Mouse (Mus musculus): Measurements from ENCODE around the gene Defb13. TPM values are rescaled to one million over a fixed set of nuclear protein-coding genes. Genes with fewer than 3 reads are reported as not detected.

The Defb13 gene
- polyA plus RNA-seq, 1 experiment from 2014 or later, result not detected

DNA sequence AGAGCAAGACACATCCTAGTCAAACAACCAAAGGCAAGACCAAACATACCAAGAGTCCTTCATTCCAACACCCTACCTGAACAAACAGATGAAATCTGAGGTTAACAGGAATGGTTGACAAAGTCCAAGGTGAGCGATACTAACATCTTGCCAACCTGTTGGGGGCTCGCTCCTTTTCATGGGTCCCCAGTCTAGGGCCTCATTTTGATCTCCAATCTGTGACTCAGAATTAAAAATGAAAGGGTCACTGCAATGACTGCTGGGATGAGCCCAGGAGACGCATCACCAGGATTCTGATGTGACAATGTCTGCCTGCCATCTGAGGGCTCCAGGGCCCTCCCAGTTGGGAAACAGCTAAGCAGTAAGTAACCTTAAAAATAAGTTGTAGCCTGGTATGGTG lies 22.9 kb downstream of the Defb13 start, which contains the start of gene Ccdc70:
Gene Ccdc70, plus strand, starts transcription at position 301 of the 400 bp plus-strand sequence.
- Histone ChIP-seq H3K27ac (replicated peaks) (no peak within 1 kb of the TSS), H3K4me3 (no peak within 1 kb of the TSS), H3K36me3 (no peaks in the 10 kb centered on the region), H3K27me3 (no peaks in the 10 kb centered on the region), H3K9me3 (no peaks in the 10 kb centered on the region), H3K4me2 (no peak within 1 kb of the TSS), H3K4me1 (replicated peaks) (no peaks in the 10 kb centered on the region), H3K9ac (no peak within 1 kb of the TSS)
- WGBS, result 91% methylated on average over 3 of the region's 3 CpGs
- ATAC-seq (ENCODE audit: low FRiP score, low read depth), result no peak

DNA sequence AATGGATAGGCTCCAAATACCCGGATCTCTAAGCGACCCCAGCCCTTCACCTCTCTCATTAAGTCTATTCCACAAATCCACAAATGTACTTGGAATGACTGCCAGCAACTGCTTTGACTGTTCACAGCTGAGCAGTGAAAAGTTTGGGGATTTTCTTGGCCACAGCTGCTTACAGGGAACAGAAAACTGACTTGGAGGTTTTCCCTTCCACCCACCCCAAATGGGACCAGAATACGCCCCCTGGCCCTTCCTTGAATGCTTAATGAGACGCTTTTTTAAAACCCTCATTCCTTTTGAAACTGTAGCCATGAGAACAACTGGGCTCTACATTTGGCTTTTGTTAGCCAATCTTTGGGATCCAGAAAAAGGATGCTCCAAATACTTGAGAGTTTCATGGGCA lies 31.6 kb downstream of the Defb13 start:
- Histone ChIP-seq H3K4me1 (replicated peaks) (no peaks in the 10 kb centered on the region), H3K4me2 (no peak overlapping the region), H3K27me3 (no peaks in the 10 kb centered on the region), H3K9me3 (no peaks in the 10 kb centered on the region), H3K36me3 (no peaks in the 10 kb centered on the region), H3K4me3 (no peak overlapping the region), H3K27ac (replicated peaks) (no peak overlapping the region), H3K9ac (no peak overlapping the region)
- WGBS, result 50% methylated on average over 4 of the region's 4 CpGs
- no peak for ATAC-seq (ENCODE audit: low FRiP score, low read depth)

DNA sequence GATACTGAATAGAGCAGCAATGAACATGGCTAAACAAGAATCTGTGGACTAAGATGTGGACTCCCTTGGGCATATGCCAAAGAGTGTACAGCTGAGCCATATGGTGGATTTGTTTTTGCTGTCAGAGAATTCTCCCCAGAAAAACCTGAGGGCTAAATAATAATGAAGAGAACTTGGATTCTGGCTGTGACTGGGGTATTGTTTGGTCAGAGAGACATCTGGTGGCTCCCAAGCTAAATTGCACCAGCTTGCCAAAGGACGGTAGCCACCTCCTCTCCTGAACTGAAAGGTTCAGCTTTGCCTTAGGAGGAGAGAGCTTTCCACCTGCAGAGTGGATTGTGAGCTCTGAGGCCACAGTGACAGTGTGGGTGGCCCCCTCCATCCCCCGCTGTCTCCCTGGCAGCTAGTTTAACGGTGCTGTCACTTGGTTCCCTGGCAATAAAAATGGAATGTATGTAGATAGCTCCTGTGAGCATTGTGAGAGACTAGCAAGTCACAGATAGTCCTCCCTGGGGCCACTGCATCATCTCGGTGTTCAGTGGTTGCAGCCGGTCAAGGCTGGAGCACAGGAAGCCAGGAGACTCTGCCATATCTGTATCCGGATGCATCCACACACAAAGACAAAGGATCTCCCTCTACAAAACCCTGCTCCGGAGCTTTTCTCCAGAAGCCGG lies 35.2 kb downstream of the Defb13 start:
- 50% methylated on average over 8 of the region's 8 CpGs for WGBS
- no peaks in the 10 kb centered on the region for H3K9me3 ChIP-seq
- H3K27me3 ChIP-seq, result no peaks in the 10 kb centered on the region
- H3K4me1 ChIP-seq (replicated peaks), result no peaks in the 10 kb centered on the region
- H3K4me3 ChIP-seq, result no peak overlapping the region
- H3K4me2 ChIP-seq, result no peak overlapping the region
- no peaks in the 10 kb centered on the region for H3K36me3 ChIP-seq
- no peak overlapping the region for H3K9ac ChIP-seq
- peak; percentile 90 for ATAC-seq (ENCODE audit: low FRiP score, low read depth)
- no peak overlapping the region for H3K27ac ChIP-seq (replicated peaks)

DNA sequence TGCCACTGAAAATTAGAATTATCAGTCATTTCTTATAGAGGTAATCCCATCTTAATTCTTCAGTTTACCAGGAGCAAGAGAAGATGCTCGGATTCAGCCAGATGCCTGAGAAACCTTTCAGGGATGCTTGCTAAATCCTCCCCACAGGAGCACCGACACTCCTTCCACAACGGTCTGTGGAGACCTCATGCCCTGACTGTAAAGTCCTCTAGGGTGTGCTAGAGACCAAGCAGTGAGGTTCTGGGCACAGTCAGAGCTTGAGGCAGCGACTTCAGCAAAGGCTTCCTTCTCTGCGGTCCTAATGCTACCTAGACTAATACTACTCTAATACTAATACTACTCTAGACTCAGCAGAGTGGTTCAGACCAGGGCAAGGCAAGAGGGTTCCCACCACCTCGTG lies 45.6 kb downstream of the Defb13 start:
- H3K27me3 ChIP-seq, result no peaks in the 10 kb centered on the region
- no peak overlapping the region for H3K27ac ChIP-seq (replicated peaks)
- no peak overlapping the region for H3K9ac ChIP-seq
- no peaks in the 10 kb centered on the region for H3K4me1 ChIP-seq (replicated peaks)
- H3K9me3 ChIP-seq, result no peaks in the 10 kb centered on the region
- no peak overlapping the region for H3K4me3 ChIP-seq
- WGBS, result 29% methylated on average over 6 of the region's 6 CpGs
- H3K36me3 ChIP-seq, result no peaks in the 10 kb centered on the region
- no peak overlapping the region for H3K4me2 ChIP-seq
- ATAC-seq (ENCODE audit: low FRiP score, low read depth), result peak; percentile 85

DNA sequence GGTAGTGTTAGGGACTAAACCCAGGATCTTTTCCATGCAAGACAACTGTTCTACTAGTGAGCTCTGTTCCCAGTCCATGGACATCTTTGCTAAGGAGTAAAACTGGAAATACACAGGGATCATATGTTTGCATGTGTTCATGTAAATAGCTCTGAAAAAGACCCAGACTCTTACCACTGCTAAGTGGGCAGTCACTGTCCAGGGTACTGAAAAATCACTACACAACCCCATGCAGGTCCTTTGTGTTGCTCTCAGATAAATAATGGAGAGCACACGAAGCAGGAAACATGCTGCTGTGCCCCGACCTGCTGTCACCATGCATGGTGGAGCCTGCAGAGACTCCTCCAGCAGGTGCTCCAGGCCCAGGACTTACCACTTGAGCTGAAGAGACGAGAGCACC lies 48.6 kb downstream of the Defb13 start:
- WGBS, result 50% methylated on average over 3 of the region's 3 CpGs
- no peak for ATAC-seq (ENCODE audit: low FRiP score, low read depth)
- Histone ChIP-seq H3K4me2 (no peak overlapping the region), H3K36me3 (no peaks in the 10 kb centered on the region), H3K9ac (no peak overlapping the region), H3K9me3 (no peaks in the 10 kb centered on the region), H3K27ac (replicated peaks) (no peak overlapping the region), H3K4me1 (replicated peaks) (no peaks in the 10 kb centered on the region), H3K4me3 (no peak overlapping the region), H3K27me3 (no peaks in the 10 kb centered on the region)

Other genes starting within 250 kb of the Defb13 start
- not detected in 2 replicates for gene AY761184, start 243.1 kb upstream of the Defb13 start, polyA plus RNA-seq (2015; fragmentation: Nextera tagmentation; extraction: Ambion mirVana)
- not detected in 2 replicates for gene Defa24, start 212.3 kb upstream of the Defb13 start, polyA plus RNA-seq (2015; fragmentation: Nextera tagmentation; extraction: Ambion mirVana)
- gene Defb50, start 123.2 kb upstream of the Defb13 start, polyA plus RNA-seq (2015; fragmentation: Nextera tagmentation; extraction: Ambion mirVana), result not detected in 2 replicates
- not detected in 2 replicates for gene Defb2, start 106.8 kb upstream of the Defb13 start, polyA plus RNA-seq (2015; fragmentation: Nextera tagmentation; extraction: Ambion mirVana)
- gene Defb10, start 87.9 kb upstream of the Defb13 start, polyA plus RNA-seq (2015; fragmentation: Nextera tagmentation; extraction: Ambion mirVana), result 1.4 and 1.5 TPM in 2 replicates
- 1.9 and 2.5 TPM in 2 replicates for gene Defb9, start 61.3 kb upstream of the Defb13 start, polyA plus RNA-seq (2015; fragmentation: Nextera tagmentation; extraction: Ambion mirVana)
- 30.6 and 34.9 TPM in 2 replicates for gene Defb11, start 40.4 kb upstream of the Defb13 start, polyA plus RNA-seq (2015; fragmentation: Nextera tagmentation; extraction: Ambion mirVana)
- not detected in 2 replicates for gene Defb15, start 14.1 kb upstream of the Defb13 start, polyA plus RNA-seq (2015; fragmentation: Nextera tagmentation; extraction: Ambion mirVana)
- gene Defb35, start 8.4 kb upstream of the Defb13 start, polyA plus RNA-seq (2015; fragmentation: Nextera tagmentation; extraction: Ambion mirVana), result not detected in 2 replicates
- not detected in 2 replicates for gene Fam90a1a, start 12.0 kb downstream of the Defb13 start, polyA plus RNA-seq (2015; fragmentation: Nextera tagmentation; extraction: Ambion mirVana)
- gene Ccdc70, start 23.0 kb downstream of the Defb13 start, polyA plus RNA-seq (2015; fragmentation: Nextera tagmentation; extraction: Ambion mirVana), result not detected in 2 replicates
- gene Atp7b, start 113.5 kb downstream of the Defb13 start, polyA plus RNA-seq (2015; fragmentation: Nextera tagmentation; extraction: Ambion mirVana), result 1.8 and 2.0 TPM in 2 replicates
- 37.9 and 40.9 TPM in 2 replicates for gene Alg11, start 114.0 kb downstream of the Defb13 start, polyA plus RNA-seq (2015; fragmentation: Nextera tagmentation; extraction: Ambion mirVana)
- gene Nek5, start 178.3 kb downstream of the Defb13 start, polyA plus RNA-seq (2015; fragmentation: Nextera tagmentation; extraction: Ambion mirVana), result 1.2 and 1.6 TPM in 2 replicates
- gene Nek3, start 219.7 kb downstream of the Defb13 start, polyA plus RNA-seq (2015; fragmentation: Nextera tagmentation; extraction: Ambion mirVana), result 7.6 and 8.4 TPM in 2 replicates
- gene Ckap2, start 239.1 kb downstream of the Defb13 start, polyA plus RNA-seq (2015; fragmentation: Nextera tagmentation; extraction: Ambion mirVana), result 15.1 and 16.3 TPM in 2 replicates
- gene Vps36, start 246.0 kb downstream of the Defb13 start, polyA plus RNA-seq (2015; fragmentation: Nextera tagmentation; extraction: Ambion mirVana), result 41.2 and 42.5 TPM in 2 replicates

All from hindbrain, embryonic 15.5 days (tissue).